Comparison of ENCODE assay signal across 9 mouse cellular contexts in the genomic region with DNA sequence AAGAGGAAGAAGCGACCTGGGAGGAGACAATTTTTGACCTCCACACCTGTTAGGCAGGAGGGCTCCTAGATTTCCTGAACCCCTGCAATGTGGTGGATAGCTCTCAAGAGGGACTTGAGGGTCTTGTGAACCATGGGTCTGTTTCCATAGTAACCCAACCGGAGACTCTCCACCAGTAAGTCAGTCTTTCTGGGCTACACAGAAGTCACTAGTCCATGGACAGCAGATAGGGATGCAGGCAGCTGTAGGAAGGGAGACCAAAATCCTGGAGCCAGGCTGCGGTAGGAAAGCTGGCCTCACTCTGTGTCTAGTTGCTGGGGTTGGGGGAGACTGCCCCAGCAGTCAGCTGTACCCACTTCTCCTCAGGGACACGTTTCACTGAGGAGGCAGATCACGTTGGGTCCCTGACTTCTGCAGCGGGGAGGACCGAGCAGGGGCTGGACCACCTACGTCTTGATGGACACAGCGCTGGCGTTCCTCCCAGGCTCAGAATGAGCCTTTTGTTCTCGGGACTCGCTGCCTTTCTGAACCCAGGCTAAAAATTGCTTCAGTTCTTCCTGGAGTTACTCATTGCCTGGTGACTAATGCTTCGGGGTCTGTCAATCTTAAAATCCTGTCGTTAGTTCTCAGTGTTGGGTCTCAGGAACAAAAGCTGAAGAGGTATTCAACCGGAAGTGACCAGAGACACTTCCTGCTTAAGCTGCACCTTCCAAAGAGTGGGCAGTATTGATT. TPM values are rescaled to one million over a fixed set of nuclear protein-coding genes. Genes with fewer than 3 reads are reported as not detected.
DNase-seq lines count a peak whose midpoint lies in the region; ATAC-seq and TF ChIP-seq lines count a peak whose summit lies in the region.
"Had no signal": no experiment of that assay in that cellular context is flagged by ENCODE, and none has a peak within 500 bp of the region (broad histone marks: within the 10 kb centered on the region; RNA-seq: fewer than 3 reads in every experiment).

No protein-coding gene starts in this region.

- H3K9me3 ChIP-seq in hindbrain, embryonic 16.5 days (ENCODE audit: control insufficient read depth, low read length): no peaks in the 10 kb centered on the region
- no peaks in the 10 kb centered on the region for H3K9me3 ChIP-seq in neural tube, embryonic 15.5 days (replicated peaks)

- H3K4me3 ChIP-seq in testis, adult 2 months (ENCODE audit: control insufficient read depth, low read depth, low read length): peak overlapping the region; percentile 72
- H3K4me3 ChIP-seq in hindbrain, embryonic 16.5 days (ENCODE audit: low read length): no peak overlapping the region; the same call in 1 of the 2 replicates
- H3K4me3 ChIP-seq in neural tube, embryonic 15.5 days (replicated peaks): no peak overlapping the region

- peak overlapping the region; percentile 45 for H3K4me2 ChIP-seq in hindbrain, embryonic 16.5 days (ENCODE audit: low read length)
- peak overlapping the region; percentile 35 for H3K4me2 ChIP-seq in neural tube, embryonic 15.5 days

- DNase-seq in frontal cortex, postnatal 36 days (ENCODE audit: low spot score in 2 of 2): peak; percentile 36 to 55
- no peak for DNase-seq in frontal cortex, postnatal 10 days (ENCODE audit: low spot score in 2 of 2)
- no peak for DNase-seq in testis, postnatal 14 days (ENCODE audit: low spot score)
- DNase-seq in ovary, adult 18-20 months (ENCODE audit: low spot score): no peak

- TF ChIP-seq POLR2A in testis, adult 2 months (IDR thresholded peaks at IDR 0.05; ENCODE audit: control insufficient read depth, low read depth, low read length): no peak

- peak; percentile 79 for ATAC-seq in hindbrain, embryonic 16.5 days
- ATAC-seq in neural tube, embryonic 15.5 days (ENCODE audit: low FRiP score): 0 out of 2 replicates have a peak, but pooled peaks have one; percentile 32
- no peak for ATAC-seq in monocyte, adult 5-6 weeks (replicated peaks; ENCODE audit: insufficient number of reproducible peaks, low FRiP score, low TSS enrichment, poor library complexity, severe bottlenecking)

- H3K4me1 ChIP-seq in testis, adult 2 months (ENCODE audit: control insufficient read depth, insufficient read depth, low read length): peaks cover 14% of the 10 kb centered on the region
- H3K4me1 ChIP-seq in hindbrain, embryonic 16.5 days (ENCODE audit: control insufficient read depth, insufficient read depth, low read depth, low read length): peaks cover 4% of the 10 kb centered on the region; the same call in 1 of the 2 replicates
- peaks cover 9% of the 10 kb centered on the region for H3K4me1 ChIP-seq in neural tube, embryonic 15.5 days

- H3K9ac ChIP-seq in hindbrain, embryonic 16.5 days (ENCODE audit: low read depth, low read length): peak overlapping the region; percentile 23; the same call in 1 of the 2 replicates
- no peak overlapping the region for H3K9ac ChIP-seq in neural tube, embryonic 15.5 days (replicated peaks)

- no peak for TF ChIP-seq CTCF in testis, adult 2 months (IDR thresholded peaks at IDR 0.05; ENCODE audit: control insufficient read depth, insufficient read depth, insufficient replicate concordance, low read depth, low read length)

- no peaks in the 10 kb centered on the region for H3K27me3 ChIP-seq in testis, adult 2 months (ENCODE audit: control insufficient read depth, insufficient read depth, low read length)
- no peaks in the 10 kb centered on the region for H3K27me3 ChIP-seq in hindbrain, embryonic 16.5 days (replicated peaks; ENCODE audit: control insufficient read depth, insufficient read depth, low read length)
- H3K27me3 ChIP-seq in neural tube, embryonic 15.5 days (replicated peaks): no peaks in the 10 kb centered on the region

- H3K36me3 ChIP-seq in testis, adult 2 months (ENCODE audit: control insufficient read depth, insufficient read depth, low read length): no peaks in the 10 kb centered on the region
- no peaks in the 10 kb centered on the region for H3K36me3 ChIP-seq in hindbrain, embryonic 16.5 days (ENCODE audit: control insufficient read depth, insufficient read depth, low read length)
- no peaks in the 10 kb centered on the region for H3K36me3 ChIP-seq in neural tube, embryonic 15.5 days

- H3K27ac ChIP-seq in testis, adult 2 months (ENCODE audit: control insufficient read depth, insufficient read depth, low read depth, low read length): peak overlapping the region; percentile 7; the same call in 1 of the 2 replicates
- H3K27ac ChIP-seq in hindbrain, embryonic 16.5 days (ENCODE audit: low read depth, low read length): peak overlapping the region; percentile 63
- H3K27ac ChIP-seq in neural tube, embryonic 15.5 days (replicated peaks): no peak overlapping the region

- 14% methylated on average over 15 of the region's 15 CpGs for WGBS in hindbrain, embryonic 16.5 days
- WGBS in neural tube, embryonic 15.5 days: 29% methylated on average over 15 of the region's 15 CpGs

RNA-seq across cellular contexts. Expression of gene Pdxk, which starts 6.0 kb away (rescaled TPM):
- polyA plus RNA-seq in testis, adult 2 months (2012; rRNA removed): 3.9 and 4.1 TPM in 2 replicates
- 52.5 and 59.5 TPM in 2 replicates for polyA plus RNA-seq in hindbrain, embryonic 16.5 days (2015; fragmentation: Nextera tagmentation; extraction: Ambion mirVana)
- polyA plus RNA-seq in neural tube, embryonic 15.5 days (2015; fragmentation: Nextera tagmentation; extraction: Ambion mirVana): 48.4 and 49.2 TPM in 2 replicates
- 5.5 to 7.5 TPM (median 6.9 TPM) in 3 replicates for total RNA-seq in monocyte, adult 5-6 weeks (2017)

RNA-seq across cellular contexts. Expression of gene Cstb, which starts 45.3 kb away (rescaled TPM):
- polyA plus RNA-seq in testis, adult 2 months (2012; rRNA removed): 17.6 and 20.3 TPM in 2 replicates
- 86.1 and 102 TPM in 2 replicates for polyA plus RNA-seq in hindbrain, embryonic 16.5 days (2015; fragmentation: Nextera tagmentation; extraction: Ambion mirVana)
- 97.0 and 207 TPM in 2 replicates for polyA plus RNA-seq in neural tube, embryonic 15.5 days (2015; fragmentation: Nextera tagmentation; extraction: Ambion mirVana)
- total RNA-seq in monocyte, adult 5-6 weeks (2017): 24.8 to 42.0 TPM (median 26.4 TPM) in 3 replicates

RNA-seq across cellular contexts. Expression of gene Olfr1358, which starts 46.5 kb away (rescaled TPM):
- polyA plus RNA-seq in testis, adult 2 months (2012; rRNA removed): 0.54 and 0.67 TPM in 2 replicates
- not detected in 2 replicates for polyA plus RNA-seq in hindbrain, embryonic 16.5 days (2015; fragmentation: Nextera tagmentation; extraction: Ambion mirVana)
- polyA plus RNA-seq in neural tube, embryonic 15.5 days (2015; fragmentation: Nextera tagmentation; extraction: Ambion mirVana): not detected in 2 replicates
- not detected in 3 replicates for total RNA-seq in monocyte, adult 5-6 weeks (2017)
- total RNA-seq: heart, postnatal 14 days had no signal

RNA-seq across cellular contexts. Expression of gene Rrp1, which starts 57.9 kb away (rescaled TPM):
- polyA plus RNA-seq in testis, adult 2 months (2012; rRNA removed): 349 and 360 TPM in 2 replicates
- 422 and 440 TPM in 2 replicates for polyA plus RNA-seq in hindbrain, embryonic 16.5 days (2015; fragmentation: Nextera tagmentation; extraction: Ambion mirVana)
- polyA plus RNA-seq in neural tube, embryonic 15.5 days (2015; fragmentation: Nextera tagmentation; extraction: Ambion mirVana): 413 and 414 TPM in 2 replicates
- total RNA-seq in monocyte, adult 5-6 weeks (2017): 298 to 382 TPM (median 299 TPM) in 3 replicates

Comparison
In these comparisons a context has a peak if more than half of its experiments do, and no peak if none do; other contexts are left out.
1. DNase-seq: peak in frontal cortex, postnatal 36 days (2 of 2); none in frontal cortex, postnatal 10 days (0 of 2), testis, postnatal 14 days (single experiment) and ovary, adult 18-20 months (single experiment).